Mouse (Mus musculus): ENCODE measurements around the gene Rwdd1.

GRCm38 (mm10) chr10:34030322-34030721 lies 10.9 kb upstream of the Rwdd1 start:
- TF ChIP-seq CTCF (IDR thresholded peaks at IDR 0.05; ENCODE audit: low read depth, low read length) (no peak), POLR2A (IDR thresholded peaks at IDR 0.05; ENCODE audit: borderline replicate concordance, low read depth, low read length) (no peak)
